Mouse (Mus musculus) central nervous system, embryonic 11.5 days (tissue): ENCODE data around the gene Kcnk12. TPM values are rescaled to one million over a fixed set of nuclear protein-coding genes. Genes with fewer than 3 reads are reported as not detected.

Experiments
- polyA plus RNA-seq: library from polyadenylated mRNA; depleted of rRNA; stranded (reverse); fragments of >200 nt; gene quantifications from 2 replicates; pipeline ENCODE4 v1.2.3, GENCODE M21; 2012; rRNA removed

Kcnk12 gene
- polyA plus RNA-seq: 0.21 and 0.34 TPM in 2 replicates

GRCm38 (mm10) chr17:87797688-87798291, at the start of gene Kcnk12:
TSS of gene Kcnk12 (minus strand) at chr17:87797994.

Other genes starting within 250 kb of the Kcnk12 start
- gene Epcam, start 162.0 kb downstream of the Kcnk12 start, polyA plus RNA-seq: 12.2 and 16.6 TPM in 2 replicates
- 58.5 and 66.2 TPM in 2 replicates for gene Msh2, start 125.7 kb downstream of the Kcnk12 start, polyA plus RNA-seq
- gene Rpl36-ps4, start 123.0 kb upstream of the Kcnk12 start, polyA plus RNA-seq: not detected in 2 replicates
- gene Msh6, start 177.1 kb upstream of the Kcnk12 start, polyA plus RNA-seq: 43.0 and 48.0 TPM in 2 replicates